Mouse (Mus musculus) liver, postnatal 0 days (tissue): ENCODE data around the gene Gm16181. TPM values are rescaled to one million over a fixed set of nuclear protein-coding genes. Genes with fewer than 3 reads are reported as not detected.

Experiments
- ATAC-seq: fragments of 200-750 bp; cut with Nextera tagmentation; 2 replicates; pipeline ENCODE4 v1.8.0; 2017; ENCODE audit warnings: mild to moderate bottlenecking, moderate library complexity
- DNase-seq: peaks from one replicate; pipeline ENCODE4 v3.0.0-alpha.2; 2016
- H3K27ac ChIP-seq: fragments of 300-500 bp; sonication (generic); 2 replicates; pipeline ENCODE4 v1.5.1; 2014; ENCODE audit warnings: antibody characterized with exemption, moderate library complexity, mild to moderate bottlenecking, low read depth
- H3K27me3 ChIP-seq: fragments of 300-500 bp; sonication (generic); 2 replicates; pipeline ENCODE4 v1.6.1; 2014; ENCODE audit warnings: low read length, control low read depth, mixed read lengths; ENCODE audit not compliant: insufficient read depth
- H3K36me3 ChIP-seq: fragments of 300-500 bp; sonication (generic); replicated peaks from 2 replicates; pipeline ENCODE4 v1.6.1; 2014; ENCODE audit warnings: mild to moderate bottlenecking, control low read depth, low read length, moderate library complexity, mixed read lengths; ENCODE audit not compliant: insufficient read depth
- H3K4me1 ChIP-seq: fragments of 300-500 bp; sonication (generic); 2 replicates; pipeline ENCODE4 v1.6.1; 2014; ENCODE audit warnings: antibody characterized with exemption, mild to moderate bottlenecking, control low read depth; ENCODE audit not compliant: insufficient read depth
- H3K4me2 ChIP-seq: fragments of 300-500 bp; sonication (generic); 2 replicates; pipeline ENCODE4 v1.6.1; 2014; ENCODE audit warnings: low read depth, mild to moderate bottlenecking, low read length, moderate library complexity, mixed read lengths
- H3K4me3 ChIP-seq: fragments of 300-500 bp; sonication (generic); 2 replicates; pipeline ENCODE4 v1.5.1; 2014; ENCODE audit warnings: low read depth, low read length
- H3K9ac ChIP-seq: fragments of 300-500 bp; sonication (generic); replicated peaks from 2 replicates; pipeline ENCODE4 v1.6.1; 2014; ENCODE audit warnings: mild to moderate bottlenecking, moderate library complexity
- H3K9me3 ChIP-seq: fragments of 300-500 bp; sonication (generic); 2 replicates; pipeline ENCODE4 v1.6.1; 2016; ENCODE audit warnings: mild to moderate bottlenecking, control low read depth, low read length, mixed read lengths
- CTCF ChIP-seq: sonication (generic); IDR thresholded peaks from 2 replicates; pipeline ENCODE4 v1.5.1; 2016; ENCODE audit warnings: antibody characterized with exemption, low read depth
- EP300 ChIP-seq: IDR thresholded peaks from 2 replicates; pipeline ENCODE4 v1.6.1; 2016; ENCODE audit warnings: antibody characterized with exemption, low read depth, mild to moderate bottlenecking
- WGBS: fragments of 180-500 bp; shearing (Covaris S2); extraction: QIAGEN DNeasy Blood & Tissue Kit; methylation state at CpG from one replicate; pipeline ENCODE4 v1.1.7; 2014; ENCODE audit not compliant: insufficient replicate concordance; 5-methylcytosine and 5-hydroxymethylcytosine counted together
- polyA plus RNA-seq: library from polyadenylated mRNA; unstranded; fragments of >200 nt; fragmentation: Nextera tagmentation; extraction: Ambion mirVana; gene quantifications from 2 replicates; pipeline ENCODE4 v1.2.1, GENCODE M21; 2015

Gm16181 gene
- polyA plus RNA-seq, 1 experiment from 2014 or later: 0.22 TPM

GRCm38 (mm10) chr17:35209785-35210535 is 10.7 kb upstream of the Gm16181 start:
- WGBS: 42% methylated on average over 12 of the region's 12 CpGs
- H3K9me3 ChIP-seq: no peaks in the 10 kb centered on the region
- DNase-seq: no peak
- no peak overlapping the region for H3K9ac ChIP-seq
- no peak overlapping the region for H3K4me3 ChIP-seq
- peak overlapping the region; percentile 53 for H3K27ac ChIP-seq
- H3K36me3 ChIP-seq: no peaks in the 10 kb centered on the region
- peak overlapping the region; percentile 27 for H3K4me2 ChIP-seq
- TF ChIP-seq CTCF: no peak
- no peak for TF ChIP-seq EP300
- peak; percentile 36; the same call in 1 of the 2 replicates for ATAC-seq
- 0 out of 2 replicates have a peak, but pooled peaks cover 5% of the 10 kb centered on the region for H3K27me3 ChIP-seq
- H3K4me1 ChIP-seq: peaks cover 19% of the 10 kb centered on the region

- peak overlapping the region; percentile 53; the same call in 1 of the 2 replicates for H3K27ac ChIP-seq
- no peaks in the 10 kb centered on the region for H3K27me3 ChIP-seq
- ATAC-seq: no peak
- 55% methylated on average over 3 of the region's 3 CpGs for WGBS
- H3K9ac ChIP-seq: no peak overlapping the region
- peaks cover 22% of the 10 kb centered on the region for H3K4me1 ChIP-seq
- H3K4me3 ChIP-seq: no peak overlapping the region
- no peak overlapping the region for H3K4me2 ChIP-seq
- no peaks in the 10 kb centered on the region for H3K36me3 ChIP-seq
- no peak for DNase-seq
- no peak for TF ChIP-seq CTCF
- TF ChIP-seq EP300: no peak
- H3K9me3 ChIP-seq: no peaks in the 10 kb centered on the region
Measured at GRCm38 (mm10) chr17:35210593-35210992, 10.0 kb upstream of the Gm16181 start.

GRCm38 (mm10) chr17:35213071-35213470 is 7.6 kb upstream of the Gm16181 start:
- Histone ChIP-seq H3K27me3 (no peaks in the 10 kb centered on the region), H3K9ac (no peak overlapping the region), H3K36me3 (no peaks in the 10 kb centered on the region), H3K4me3 (no peak overlapping the region), H3K9me3 (no peaks in the 10 kb centered on the region), H3K4me2 (no peak overlapping the region), H3K4me1 (peaks cover 24% of the 10 kb centered on the region), H3K27ac (no peak overlapping the region)
- ATAC-seq: no peak
- DNase-seq: no peak
- WGBS: 73% methylated on average over 5 of the region's 5 CpGs
- TF ChIP-seq CTCF: no peak
- TF ChIP-seq EP300: no peak

- TF ChIP-seq EP300 (peak; percentile 58), CTCF (no peak)
- Histone ChIP-seq H3K9me3 (no peaks in the 10 kb centered on the region), H3K4me2 (peak overlapping the region; percentile 56), H3K4me3 (peak overlapping the region; percentile 19; the same call in 1 of the 2 replicates), H3K27ac (peak overlapping the region; percentile 80), H3K4me1 (peaks cover 36% of the 10 kb centered on the region), H3K27me3 (peaks cover 4% of the 10 kb centered on the region; the same call in 1 of the 2 replicates), H3K9ac (no peak overlapping the region; the same call in none of the 2 replicates), H3K36me3 (peaks cover 9% of the 10 kb centered on the region; the same call in 1 of the 2 replicates)
- DNase-seq (peak; percentile 59), ATAC-seq (peak; percentile 69)
- whole genome bisulfite sequencing: 19% methylated on average over 18 of the region's 18 CpGs
Measured at GRCm38 (mm10) chr17:35218516-35219193, 2.0 kb upstream of the Gm16181 start.

GRCm38 (mm10) chr17:35219601-35220041 is 1.0 kb upstream of the Gm16181 start:
- DNase-seq: no peak
- Histone ChIP-seq H3K27ac (peak overlapping the region; percentile 80), H3K27me3 (peaks cover 4% of the 10 kb centered on the region; the same call in 1 of the 2 replicates), H3K4me2 (peak overlapping the region; percentile 56; the same call in 1 of the 2 replicates), H3K9ac (no peak overlapping the region), H3K4me1 (peaks cover 32% of the 10 kb centered on the region), H3K4me3 (no peak overlapping the region), H3K36me3 (peaks cover 9% of the 10 kb centered on the region; the same call in 1 of the 2 replicates), H3K9me3 (no peaks in the 10 kb centered on the region)
- 18% methylated on average over 6 of the region's 6 CpGs for WGBS
- ATAC-seq: peak; percentile 16; the same call in 1 of the 2 replicates
- TF ChIP-seq EP300 (no peak), CTCF (no peak)

GRCm38 (mm10) chr17:35222299-35222698 is 1.7 kb downstream of the Gm16181 start:
- Histone ChIP-seq H3K4me2 (no peak overlapping the region), H3K36me3 (peaks cover 23% of the 10 kb centered on the region), H3K27me3 (peaks cover 4% of the 10 kb centered on the region; the same call in 1 of the 2 replicates), H3K27ac (peak overlapping the region; percentile 41; the same call in 1 of the 2 replicates), H3K9ac (no peak overlapping the region), H3K9me3 (no peaks in the 10 kb centered on the region), H3K4me1 (peaks cover 32% of the 10 kb centered on the region), H3K4me3 (no peak overlapping the region)
- no peak for ATAC-seq
- no peak for TF ChIP-seq EP300
- no peak for TF ChIP-seq CTCF
- 47% methylated on average over 6 of the region's 6 CpGs for WGBS
- no peak for DNase-seq
